Mouse (Mus musculus) CD4-positive naive resting alpha-beta T cell, adult 76 days (primary cell): ENCODE data around the gene Pcbp3. TPM values are rescaled to one million over a fixed set of nuclear protein-coding genes. Genes with fewer than 3 reads are reported as not detected.

ENCODE experiments used
- total RNA-seq: library from RNA; stranded (reverse); gene quantifications from one replicate; pipeline ENCODE4 v1.2.4, GENCODE M21; 2023

Gene Pcbp3
- total RNA-seq = 11.0 TPM

GRCm38 (mm10) chr10:76961790-76962489, at the start of gene Pcbp3:
Pcbp3 (minus strand) TSS chr10:76961887.

GRCm38 (mm10) chr10:76725682-76726285, 235.9 kb downstream of the Pcbp3 start, which contains the start of gene Col6a1:
Col6a1 (minus strand) TSS chr10:76726168.

Other genes with a start within 250 kb of the Pcbp3 start
- gene Col6a1, start 235.7 kb downstream of the Pcbp3 start, total RNA-seq = not detected
- gene Slc19a1, start 70.4 kb upstream of the Pcbp3 start, total RNA-seq = 17.3 TPM
- 0.88 TPM for gene Col18a1, start 204.7 kb upstream of the Pcbp3 start, total RNA-seq